Mouse (Mus musculus) urinary bladder, adult 18-20 months (tissue): Measurements from ENCODE around the gene S1pr3.
A peak's percentile ranks its signal among the peaks of the same experiment; 100 is the strongest.

ENCODE experiments used
- DNase-seq, 2 experiments: peaks; one replicate each; pipeline ENCODE4 v3.0.0; 2022; ENCODE audit warnings: low spot score in 2 of 2, mixed read lengths in 2 of 2

S1pr3 gene

GRCm38 (mm10) chr13:51408519-51409001 is at the start of gene S1pr3:
Gene S1pr3 (plus strand): TSS chr13:51408639.
- peak; percentile 21 to 40 for DNase-seq

GRCm38 (mm10) chr13:51360441-51360962 is 47.9 kb upstream of the S1pr3 start:
- no peak for DNase-seq

- no peak for DNase-seq
Measured at GRCm38 (mm10) chr13:51363390-51363789, 45.0 kb upstream of the S1pr3 start.

GRCm38 (mm10) chr13:51363985-51364384 is 44.5 kb upstream of the S1pr3 start:
- no peak for DNase-seq

- DNase-seq = no peak
Measured at GRCm38 (mm10) chr13:51365191-51365590, 43.2 kb upstream of the S1pr3 start.

- no peak for DNase-seq
Measured at GRCm38 (mm10) chr13:51368346-51368745, 40.1 kb upstream of the S1pr3 start.

GRCm38 (mm10) chr13:51369354-51369753 is 39.1 kb upstream of the S1pr3 start:
- no peak for DNase-seq

- DNase-seq = no peak
Measured at GRCm38 (mm10) chr13:51373086-51373485, 35.4 kb upstream of the S1pr3 start.

GRCm38 (mm10) chr13:51374026-51374807 is 34.2 kb upstream of the S1pr3 start:
- peak in 1 of 2 experiments; percentile 10 for DNase-seq

- no peak for DNase-seq
Measured at GRCm38 (mm10) chr13:51378126-51378525, 30.3 kb upstream of the S1pr3 start.

GRCm38 (mm10) chr13:51379596-51379995 is 28.8 kb upstream of the S1pr3 start:
- no peak for DNase-seq

- no peak for DNase-seq
Measured at GRCm38 (mm10) chr13:51381498-51381897, 26.9 kb upstream of the S1pr3 start.

- DNase-seq = no peak
Measured at GRCm38 (mm10) chr13:51384899-51385298, 23.5 kb upstream of the S1pr3 start.

GRCm38 (mm10) chr13:51387908-51388307 is 20.5 kb upstream of the S1pr3 start:
- no peak for DNase-seq

GRCm38 (mm10) chr13:51390398-51390797 is 18.0 kb upstream of the S1pr3 start:
- DNase-seq = no peak

GRCm38 (mm10) chr13:51391359-51391916 is 17.0 kb upstream of the S1pr3 start:
- no peak for DNase-seq

- DNase-seq = no peak
Measured at GRCm38 (mm10) chr13:51392256-51392655, 16.2 kb upstream of the S1pr3 start.

GRCm38 (mm10) chr13:51397861-51398260 is 10.6 kb upstream of the S1pr3 start:
- DNase-seq = no peak

GRCm38 (mm10) chr13:51399562-51399961 is 8.9 kb upstream of the S1pr3 start:
- DNase-seq = no peak

- DNase-seq = peak in 1 of 2 experiments; percentile 38
Measured at GRCm38 (mm10) chr13:51400186-51400719, 8.2 kb upstream of the S1pr3 start.

GRCm38 (mm10) chr13:51400736-51401501 is 7.5 kb upstream of the S1pr3 start:
- no peak for DNase-seq

GRCm38 (mm10) chr13:51404566-51404965 is 3.9 kb upstream of the S1pr3 start:
- no peak for DNase-seq
